Mouse (Mus musculus) thymus, postnatal 0 days (tissue): ENCODE results near the gene Cdk5r1. TPM values are rescaled to one million over a fixed set of nuclear protein-coding genes. Genes with fewer than 3 reads are reported as not detected.
"Not testable (repeated sequence)": the region's sequence is repeated elsewhere in the genome, so short reads cannot be mapped to it uniquely, and the experiment has no call there.

Source experiments
- DNase-seq: peaks from one replicate; pipeline ENCODE4 v3.0.0-alpha.2; 2015; ENCODE audit warnings: low spot score
- polyA plus RNA-seq: library from polyadenylated mRNA; unstranded; fragments of >200 nt; fragmentation: Nextera tagmentation; extraction: Ambion mirVana; gene quantifications from 2 replicates; pipeline ENCODE4 v1.2.1, GENCODE M21; 2015

Gene Cdk5r1
- 1.2 and 1.7 TPM in 2 replicates for polyA plus RNA-seq

- DNase-seq = peak; percentile 97
Observed at GRCm38 (mm10) chr11:80476222-80477189, at the start of gene Cdk5r1. Gene Cdk5r1, plus strand, starts transcription at chr11:80477023.

GRCm38 (mm10) chr11:80428381-80429008, 48.3 kb upstream of the Cdk5r1 start, which contains the start of gene Psmd11:
Gene Psmd11, plus strand, starts transcription at chr11:80428615.
- peak; percentile 97 for DNase-seq

- peak; percentile 23 for DNase-seq
Observed at GRCm38 (mm10) chr11:80429009-80429475, 47.8 kb upstream of the Cdk5r1 start.

GRCm38 (mm10) chr11:80429500-80430166, 47.2 kb upstream of the Cdk5r1 start:
- no peak for DNase-seq

GRCm38 (mm10) chr11:80430366-80430910, 46.4 kb upstream of the Cdk5r1 start:
- no peak for DNase-seq

GRCm38 (mm10) chr11:80446916-80447315, 29.9 kb upstream of the Cdk5r1 start:
- no peak for DNase-seq

GRCm38 (mm10) chr11:80449859-80450258, 27.0 kb upstream of the Cdk5r1 start:
- DNase-seq = no peak

GRCm38 (mm10) chr11:80452242-80452641, 24.6 kb upstream of the Cdk5r1 start:
- no peak for DNase-seq

- DNase-seq = no peak
Observed at GRCm38 (mm10) chr11:80453198-80453597, 23.6 kb upstream of the Cdk5r1 start.

GRCm38 (mm10) chr11:80463605-80464130, 13.2 kb upstream of the Cdk5r1 start:
- not testable (repeated sequence) for DNase-seq

GRCm38 (mm10) chr11:80471836-80472605, 4.8 kb upstream of the Cdk5r1 start:
- DNase-seq = no peak

- DNase-seq = peak; percentile 47
Observed at GRCm38 (mm10) chr11:80474175-80474691, 2.6 kb upstream of the Cdk5r1 start.

GRCm38 (mm10) chr11:80474846-80475245, 2.0 kb upstream of the Cdk5r1 start:
- DNase-seq = no peak

- no peak for DNase-seq
Observed at GRCm38 (mm10) chr11:80475544-80475943, 1.3 kb upstream of the Cdk5r1 start.

GRCm38 (mm10) chr11:80477341-80478199, 747 bp downstream of the Cdk5r1 start:
- DNase-seq = no peak

- no peak for DNase-seq
Observed at GRCm38 (mm10) chr11:80478694-80479412, 2.0 kb downstream of the Cdk5r1 start.

- no peak for DNase-seq
Observed at GRCm38 (mm10) chr11:80479425-80479824, 2.6 kb downstream of the Cdk5r1 start.
